Mouse (Mus musculus): ENCODE measurements at regions not wholly inside any gene's neighbourhood (a gene's known extent, or its start where the extent isn't known, plus 50 kb on each side); places are given as distances from the start of the nearest gene placed in this dataset.
A peak's percentile ranks its signal among the peaks of the same experiment; 100 is the strongest.

- Histone ChIP-seq H3K27ac (no peak overlapping the region), H3K27me3 (ENCODE audit: insufficient read depth, poor library complexity, severe bottlenecking) (no peaks in the 10 kb centered on the region), H3K36me3 (no peaks in the 10 kb centered on the region), H3K4me1 (replicated peaks) (peaks cover 13% of the 10 kb centered on the region), H3K4me3 (no peak overlapping the region), H3K9me3 (no peaks in the 10 kb centered on the region)
- WGBS = 92% methylated on average over 5 of the region's 5 CpGs
- no peak for DNase-seq (ENCODE audit: low spot score)
Observed at GRCm38 (mm10) chr15:63724543-63725186, 120.3 kb downstream of the Gsdmc2 start.

DNA sequence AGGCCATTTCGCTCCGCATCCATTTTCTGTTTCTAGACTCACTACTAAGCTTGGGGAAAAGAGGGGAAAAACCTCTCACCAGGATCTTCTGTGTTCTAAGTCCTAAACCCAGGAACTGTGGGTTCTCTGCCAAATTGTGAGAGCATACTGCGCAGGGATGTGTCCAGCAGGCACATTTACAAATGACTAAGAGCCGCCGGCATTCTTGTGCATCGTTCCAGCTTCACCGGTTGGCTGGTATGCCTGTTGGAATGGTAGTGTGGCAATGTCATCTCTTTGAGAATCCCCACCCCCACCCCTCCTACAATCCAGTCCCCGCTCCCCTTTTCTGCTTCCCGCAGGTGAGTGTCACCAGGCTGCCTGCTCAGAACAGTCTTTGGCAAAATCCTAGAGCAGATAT is 122.0 kb downstream of the Gsdmc2 start:
- Histone ChIP-seq H3K27me3 (ENCODE audit: insufficient read depth, poor library complexity, severe bottlenecking) (no peaks in the 10 kb centered on the region), H3K36me3 (no peaks in the 10 kb centered on the region), H3K9me3 (no peaks in the 10 kb centered on the region), H3K27ac (no peak overlapping the region), H3K4me1 (replicated peaks) (peaks cover 13% of the 10 kb centered on the region), H3K4me3 (no peak overlapping the region)
- no peak for DNase-seq (ENCODE audit: low spot score)
- WGBS = 66% methylated on average over 9 of the region's 9 CpGs

DNA sequence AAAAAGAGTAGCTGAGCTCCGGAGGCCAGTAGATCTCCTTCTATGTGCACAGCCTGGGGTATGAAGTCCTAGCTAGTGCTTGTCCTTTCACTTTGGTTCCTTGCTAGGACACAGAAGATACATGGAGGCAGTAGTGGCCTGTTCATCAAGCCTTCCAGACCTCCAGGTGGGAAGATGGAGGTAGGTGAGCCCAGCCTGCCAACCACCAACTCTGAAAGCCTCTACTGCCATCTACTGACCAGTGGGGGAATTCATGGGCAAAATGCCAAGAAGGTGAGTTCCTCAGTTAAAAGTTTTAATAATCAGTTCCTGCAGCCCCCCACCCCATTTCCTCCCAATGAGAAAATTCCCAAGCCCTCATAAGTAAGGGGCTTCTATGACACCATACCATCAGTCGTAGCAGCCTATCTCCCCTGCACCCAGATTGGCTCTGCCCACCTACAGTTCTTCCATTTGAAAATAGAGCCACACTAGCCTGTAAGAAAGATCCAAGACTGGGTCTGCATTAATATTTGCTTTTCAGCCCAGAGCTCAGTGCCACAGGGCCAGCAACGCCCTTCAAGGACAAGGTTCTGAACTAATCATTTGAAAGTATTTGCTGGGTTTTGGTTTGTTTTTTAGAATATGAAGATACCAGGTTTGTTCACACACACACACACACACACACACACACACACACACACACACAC is 123.2 kb downstream of the Gsdmc2 start:
- WGBS = 67% methylated on average over 3 of the region's 3 CpGs
- no peaks in the 10 kb centered on the region for H3K36me3 ChIP-seq
- H3K4me3 ChIP-seq = no peak overlapping the region
- H3K27ac ChIP-seq = no peak overlapping the region
- H3K4me1 ChIP-seq (replicated peaks) = peaks cover 8% of the 10 kb centered on the region
- DNase-seq (ENCODE audit: low spot score) = peak; percentile 52
- no peaks in the 10 kb centered on the region for H3K27me3 ChIP-seq (ENCODE audit: insufficient read depth, poor library complexity, severe bottlenecking)
- H3K9me3 ChIP-seq = no peaks in the 10 kb centered on the region

- no peaks in the 10 kb centered on the region for H3K27me3 ChIP-seq (ENCODE audit: insufficient read depth, poor library complexity, severe bottlenecking)
- no peak for DNase-seq (ENCODE audit: low spot score)
- H3K9me3 ChIP-seq = no peaks in the 10 kb centered on the region
- no peak overlapping the region for H3K27ac ChIP-seq
- H3K4me1 ChIP-seq (replicated peaks) = no peaks in the 10 kb centered on the region
- H3K4me3 ChIP-seq = no peak overlapping the region
- no peaks in the 10 kb centered on the region for H3K36me3 ChIP-seq
- WGBS = 92% methylated on average over 8 of the region's 8 CpGs
Observed at GRCm38 (mm10) chr15:63717812-63718211, 127.2 kb downstream of the Gsdmc2 start.

- Histone ChIP-seq H3K27ac (no peak overlapping the region), H3K4me1 (replicated peaks) (no peaks in the 10 kb centered on the region), H3K27me3 (ENCODE audit: insufficient read depth, poor library complexity, severe bottlenecking) (no peaks in the 10 kb centered on the region), H3K4me3 (no peak overlapping the region), H3K9me3 (no peaks in the 10 kb centered on the region), H3K36me3 (no peaks in the 10 kb centered on the region)
- 66% methylated on average over 3 of the region's 3 CpGs for WGBS
- DNase-seq (ENCODE audit: low spot score) = no peak
Observed at GRCm38 (mm10) chr15:63713697-63714096, 131.3 kb downstream of the Gsdmc2 start.

GRCm38 (mm10) chr15:63710381-63710780 is 134.6 kb downstream of the Gsdmc2 start:
- WGBS = 81% methylated on average over 5 of the region's 5 CpGs
- H3K4me3 ChIP-seq = no peak overlapping the region
- H3K4me1 ChIP-seq (replicated peaks) = no peaks in the 10 kb centered on the region
- H3K27me3 ChIP-seq (ENCODE audit: insufficient read depth, poor library complexity, severe bottlenecking) = no peaks in the 10 kb centered on the region
- H3K36me3 ChIP-seq = no peaks in the 10 kb centered on the region
- no peak overlapping the region for H3K27ac ChIP-seq
- DNase-seq (ENCODE audit: low spot score) = no peak
- no peaks in the 10 kb centered on the region for H3K9me3 ChIP-seq

- H3K4me1 ChIP-seq (replicated peaks) = no peaks in the 10 kb centered on the region
- H3K27me3 ChIP-seq (ENCODE audit: insufficient read depth, poor library complexity, severe bottlenecking) = no peaks in the 10 kb centered on the region
- H3K27ac ChIP-seq = no peak overlapping the region
- no peak overlapping the region for H3K4me3 ChIP-seq
- no peaks in the 10 kb centered on the region for H3K9me3 ChIP-seq
- no peak for DNase-seq (ENCODE audit: low spot score)
- no peaks in the 10 kb centered on the region for H3K36me3 ChIP-seq
- WGBS = 91% methylated on average over 4 of the region's 4 CpGs
Observed at GRCm38 (mm10) chr15:63709270-63709933, 135.6 kb downstream of the Gsdmc2 start.

GRCm38 (mm10) chr15:63704636-63705035 is 140.3 kb downstream of the Gsdmc2 start:
- Histone ChIP-seq H3K4me3 (no peak overlapping the region), H3K9me3 (no peaks in the 10 kb centered on the region), H3K4me1 (replicated peaks) (no peaks in the 10 kb centered on the region), H3K36me3 (no peaks in the 10 kb centered on the region), H3K27ac (no peak overlapping the region), H3K27me3 (ENCODE audit: insufficient read depth, poor library complexity, severe bottlenecking) (no peaks in the 10 kb centered on the region)
- WGBS = 87% methylated on average over 8 of the region's 8 CpGs
- no peak for DNase-seq (ENCODE audit: low spot score)

GRCm38 (mm10) chr15:63697831-63698230 is 147.1 kb downstream of the Gsdmc2 start:
- H3K4me1 ChIP-seq (replicated peaks) = peaks cover 7% of the 10 kb centered on the region
- H3K27me3 ChIP-seq (ENCODE audit: insufficient read depth, poor library complexity, severe bottlenecking) = peaks cover 5% of the 10 kb centered on the region; the same call in 1 of the 2 replicates
- H3K27ac ChIP-seq = no peak overlapping the region
- no peak overlapping the region for H3K4me3 ChIP-seq
- no peaks in the 10 kb centered on the region for H3K9me3 ChIP-seq
- 97% methylated on average over 10 of the region's 10 CpGs for WGBS
- DNase-seq (ENCODE audit: low spot score) = no peak
- H3K36me3 ChIP-seq = no peaks in the 10 kb centered on the region

GRCm38 (mm10) chr15:63694150-63694549 is 150.8 kb downstream of the Gsdmc2 start:
- no peak overlapping the region for H3K27ac ChIP-seq
- 89% methylated on average over 3 of the region's 3 CpGs for WGBS
- H3K36me3 ChIP-seq = no peaks in the 10 kb centered on the region
- no peaks in the 10 kb centered on the region for H3K9me3 ChIP-seq
- H3K27me3 ChIP-seq (ENCODE audit: insufficient read depth, poor library complexity, severe bottlenecking) = peaks cover 5% of the 10 kb centered on the region; the same call in 1 of the 2 replicates
- H3K4me1 ChIP-seq (replicated peaks) = peaks cover 20% of the 10 kb centered on the region
- DNase-seq (ENCODE audit: low spot score) = no peak
- no peak overlapping the region for H3K4me3 ChIP-seq

GRCm38 (mm10) chr15:63693561-63693960 is 151.4 kb downstream of the Gsdmc2 start:
- no peaks in the 10 kb centered on the region for H3K9me3 ChIP-seq
- H3K4me3 ChIP-seq = no peak overlapping the region
- WGBS = 76% methylated on average over 2 of the region's 2 CpGs
- H3K27me3 ChIP-seq (ENCODE audit: insufficient read depth, poor library complexity, severe bottlenecking) = peaks cover 5% of the 10 kb centered on the region; the same call in 1 of the 2 replicates
- DNase-seq (ENCODE audit: low spot score) = no peak
- peaks cover 20% of the 10 kb centered on the region for H3K4me1 ChIP-seq (replicated peaks)
- 0 out of 2 replicates have a peak overlapping the region, but pooled peaks have one; percentile 13 for H3K27ac ChIP-seq
- H3K36me3 ChIP-seq = no peaks in the 10 kb centered on the region

- no peak overlapping the region; the same call in none of the 2 replicates for H3K27ac ChIP-seq
- peaks cover 20% of the 10 kb centered on the region for H3K4me1 ChIP-seq (replicated peaks)
- H3K9me3 ChIP-seq = no peaks in the 10 kb centered on the region
- no peaks in the 10 kb centered on the region for H3K36me3 ChIP-seq
- H3K27me3 ChIP-seq (ENCODE audit: insufficient read depth, poor library complexity, severe bottlenecking) = peaks cover 5% of the 10 kb centered on the region; the same call in 1 of the 2 replicates
- no peak overlapping the region for H3K4me3 ChIP-seq
- DNase-seq (ENCODE audit: low spot score) = peak; percentile 15
- 22% methylated on average over 9 of the region's 9 CpGs for WGBS
Observed at GRCm38 (mm10) chr15:63692491-63693295, 152.3 kb downstream of the Gsdmc2 start.
